Mouse (Mus musculus) heart, adult 18-20 months (tissue): ENCODE data around the gene Ankrd23. TPM values are rescaled to one million over a fixed set of nuclear protein-coding genes. Genes with fewer than 3 reads are reported as not detected.

Experiments
- DNase-seq, 2 experiments: peaks; one replicate each; pipeline ENCODE4 v3.0.0; 2021 to 2022; ENCODE audit warnings: mixed read lengths in 1 of 2
- microRNA-seq, 2 experiments: library from miRNA; unstranded; fragments of <30 nt; microRNA quantifications; one replicate each; pipeline ENCODE4 v1.2.0; 2022
- total RNA-seq, 2 experiments: library from RNA; stranded (reverse); gene quantifications; 2 replicates each; pipeline ENCODE4 v1.2.3; 2021

Ankrd23 gene
- total RNA-seq, 2 experiments from 2014 or later = 315 to 408 TPM

DNA sequence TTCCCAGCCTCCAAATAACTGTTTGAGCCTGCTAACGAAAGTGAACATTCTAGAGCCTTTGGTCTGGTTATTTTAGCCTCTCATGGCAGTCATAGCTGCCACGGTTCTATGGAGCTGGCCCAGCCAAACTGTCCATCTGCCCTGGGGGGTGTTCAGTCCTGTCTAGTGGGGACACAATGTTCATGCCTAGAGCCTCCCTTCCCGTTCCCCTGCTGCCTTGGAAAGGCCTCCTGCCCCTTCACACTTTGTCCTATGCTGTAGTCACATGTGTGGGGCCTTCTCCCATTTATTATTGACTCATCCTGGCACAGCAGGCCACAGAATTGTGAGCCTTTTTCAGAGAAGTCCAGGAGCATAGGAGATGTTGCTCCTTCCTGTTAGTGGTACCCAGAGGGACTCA, 18.4 kb downstream of the Ankrd23 start:
- peak in 1 of 2 experiments; percentile 36 for DNase-seq

DNA sequence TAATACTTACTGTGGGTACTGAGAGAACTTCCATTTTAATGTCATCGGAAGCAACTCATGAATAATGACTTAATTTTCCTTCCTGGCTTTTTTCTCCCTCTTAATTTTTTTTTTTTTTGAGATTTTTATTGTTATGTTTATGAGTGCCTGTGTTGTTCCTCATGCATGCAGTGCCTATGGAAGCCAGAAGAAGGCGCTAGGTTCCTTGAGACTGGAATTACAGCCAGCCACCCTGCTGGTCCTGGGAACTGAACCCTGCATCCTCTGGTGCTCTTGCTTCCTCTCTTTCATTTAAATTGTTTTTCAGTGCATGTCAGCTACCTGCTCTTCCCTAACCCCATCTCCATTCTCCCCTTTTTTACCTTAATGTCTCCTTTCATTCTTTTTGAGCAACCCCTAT, 23.0 kb downstream of the Ankrd23 start:
- no peak for DNase-seq

DNA sequence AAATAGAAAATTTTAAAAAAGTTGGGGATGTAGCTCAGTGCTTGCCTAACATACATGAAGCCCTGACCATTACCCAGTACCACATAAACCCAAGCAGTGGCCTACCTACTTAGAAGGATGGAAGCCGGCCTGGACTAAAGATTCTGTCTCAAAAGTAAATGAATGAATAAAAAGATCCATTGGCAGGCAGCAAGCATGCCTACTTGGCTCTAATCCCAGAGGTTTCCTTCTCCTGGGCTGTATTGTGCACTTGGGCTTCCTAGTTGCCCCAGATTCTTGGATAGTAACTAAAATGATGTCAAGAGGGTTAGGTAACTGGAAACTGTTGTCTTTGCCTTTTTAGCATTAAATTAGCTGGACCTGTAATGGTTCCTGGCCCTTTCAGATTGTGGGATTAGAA, 23.4 kb downstream of the Ankrd23 start:
- no peak for DNase-seq

DNA sequence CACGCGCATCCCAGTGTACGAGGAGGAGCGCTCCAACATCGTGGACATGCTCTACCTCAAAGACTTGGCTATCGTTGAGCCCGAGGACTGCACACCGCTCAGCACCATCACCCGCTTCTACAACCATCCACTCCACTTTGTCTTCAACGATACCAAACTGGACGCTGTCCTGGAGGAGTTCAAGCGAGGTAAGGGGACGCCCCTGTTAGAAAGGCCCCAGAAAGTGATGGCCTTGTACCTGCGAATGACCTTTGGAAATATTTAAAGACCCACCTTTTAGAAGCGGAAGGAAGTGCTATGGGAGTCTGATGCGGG, 23.8 kb downstream of the Ankrd23 start:
- DNase-seq = no peak

DNA sequence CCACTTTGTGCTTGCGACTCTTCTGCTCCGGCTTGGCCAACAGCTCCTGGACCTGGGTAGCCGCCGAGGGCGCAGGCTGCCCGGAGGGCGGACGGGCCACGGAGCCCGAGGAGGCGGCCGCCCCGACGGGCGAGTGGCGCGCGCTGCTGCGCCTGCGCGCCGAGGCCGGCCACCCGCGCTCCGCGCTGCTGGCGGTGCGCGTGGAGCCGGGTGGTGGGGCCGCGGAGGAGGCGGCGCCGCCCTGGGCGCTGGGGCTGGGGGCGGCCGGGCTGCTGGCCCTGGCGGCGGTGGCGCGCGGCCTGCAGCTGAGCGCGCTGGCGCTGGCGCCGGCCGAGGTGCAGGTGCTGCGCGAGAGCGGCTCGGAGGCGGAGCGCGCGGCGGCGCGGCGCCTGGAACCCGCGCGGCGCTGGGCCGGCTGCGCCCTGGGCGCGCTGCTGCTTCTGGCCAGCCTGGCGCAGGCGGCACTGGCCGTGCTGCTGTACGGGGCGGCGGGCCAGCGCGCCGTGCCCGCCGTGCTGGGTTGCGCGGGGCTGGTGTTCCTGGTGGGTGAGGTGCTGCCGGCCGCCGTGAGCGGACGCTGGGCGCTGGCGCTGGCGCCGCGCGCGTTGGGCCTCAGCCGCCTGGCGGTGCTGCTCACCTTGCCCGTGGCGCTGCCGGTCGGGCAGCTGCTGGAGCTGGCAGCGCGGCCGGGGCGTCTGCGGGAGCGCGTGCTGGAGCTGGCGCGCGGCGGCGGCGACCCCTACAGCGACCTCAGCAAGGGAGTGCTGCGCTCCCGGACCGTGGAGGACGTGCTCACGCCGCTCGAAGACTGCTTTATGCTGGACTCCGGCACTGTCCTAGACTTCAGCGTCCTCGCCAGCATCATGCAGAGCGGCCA, 24.4 kb downstream of the Ankrd23 start:
- DNase-seq = peak; percentile 48 to 55

DNA sequence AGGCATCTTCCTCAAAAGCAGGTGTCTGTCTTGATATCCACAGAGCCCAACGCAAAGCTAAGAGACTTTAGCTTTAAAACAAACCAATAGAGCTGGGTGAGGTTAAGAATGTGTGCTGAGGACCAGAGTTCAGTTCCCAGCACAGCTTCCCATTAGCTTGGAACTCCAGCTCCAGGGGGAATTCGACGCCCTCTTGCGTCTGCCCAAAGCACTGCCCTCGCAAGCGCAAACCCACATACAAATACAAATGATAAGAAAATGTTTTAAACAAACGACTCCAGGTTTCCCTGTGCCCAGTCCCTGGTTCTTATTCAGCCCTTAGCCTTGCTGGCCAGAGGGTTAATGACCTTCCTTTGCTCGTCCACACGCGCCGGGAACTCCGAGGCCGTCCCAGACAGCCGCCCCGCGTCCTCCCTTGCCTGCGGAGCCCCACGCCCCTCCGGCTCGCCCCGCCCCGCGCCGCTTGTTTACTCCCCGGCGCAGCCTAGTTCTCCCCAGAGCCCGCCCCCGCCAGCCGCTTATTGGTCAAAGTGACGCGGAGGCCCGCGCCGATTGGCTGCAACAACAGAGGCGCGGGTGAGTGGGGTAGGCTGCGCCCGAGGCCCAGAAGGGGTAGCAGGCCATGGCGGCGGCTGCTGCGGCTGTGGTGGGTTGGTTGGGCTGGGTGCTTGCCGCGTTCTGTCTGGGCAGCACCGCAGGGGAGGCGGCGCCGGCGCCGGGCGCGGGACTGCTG, 25.2 kb downstream of the Ankrd23 start, which contains the start of gene Cnnm3:
Gene Cnnm3, plus strand, starts transcription at position 579 of the 733 bp plus-strand sequence.
- peak; percentile 100 for DNase-seq

DNA sequence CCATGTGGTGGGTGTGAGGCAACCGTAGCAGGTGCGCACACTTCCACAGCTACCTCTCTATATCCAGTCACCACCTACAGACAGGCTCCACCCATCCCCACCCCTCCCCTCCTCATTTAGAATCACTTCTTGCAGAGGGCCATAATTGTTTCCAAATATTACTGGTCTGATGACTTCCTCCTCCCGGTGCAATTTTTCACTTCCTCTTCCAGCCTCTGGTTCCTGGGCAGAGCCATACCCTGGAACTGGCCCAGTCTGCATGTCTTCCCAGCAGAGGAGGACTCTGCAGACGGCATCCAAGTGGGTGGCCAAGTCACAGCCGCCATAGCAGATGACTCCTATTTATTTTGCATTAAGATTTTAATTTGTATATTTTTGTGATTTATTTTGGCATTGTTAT, 28.4 kb downstream of the Ankrd23 start:
- peak in 1 of 2 experiments; percentile 63 for DNase-seq

DNA sequence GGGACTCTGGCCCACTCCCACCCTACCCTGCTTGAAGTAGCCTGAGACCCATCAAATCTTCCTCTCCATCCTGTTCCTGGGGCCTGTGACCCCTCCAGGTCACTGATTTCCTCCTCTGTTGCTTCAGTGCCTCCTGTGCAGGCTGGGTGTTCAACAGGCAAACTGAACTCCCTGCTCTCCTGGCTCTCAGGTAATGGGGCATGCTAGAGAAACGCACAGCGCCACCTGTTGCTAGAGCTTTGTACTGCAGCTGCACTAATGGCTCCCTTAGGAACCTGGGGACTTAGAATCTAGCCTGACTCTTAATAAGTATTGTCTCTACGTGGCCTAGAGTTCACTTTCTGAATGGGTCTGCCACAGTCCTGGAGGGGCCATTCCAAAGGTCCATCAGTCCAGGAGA, 35.4 kb downstream of the Ankrd23 start:
- DNase-seq = peak; percentile 63 to 88

DNA sequence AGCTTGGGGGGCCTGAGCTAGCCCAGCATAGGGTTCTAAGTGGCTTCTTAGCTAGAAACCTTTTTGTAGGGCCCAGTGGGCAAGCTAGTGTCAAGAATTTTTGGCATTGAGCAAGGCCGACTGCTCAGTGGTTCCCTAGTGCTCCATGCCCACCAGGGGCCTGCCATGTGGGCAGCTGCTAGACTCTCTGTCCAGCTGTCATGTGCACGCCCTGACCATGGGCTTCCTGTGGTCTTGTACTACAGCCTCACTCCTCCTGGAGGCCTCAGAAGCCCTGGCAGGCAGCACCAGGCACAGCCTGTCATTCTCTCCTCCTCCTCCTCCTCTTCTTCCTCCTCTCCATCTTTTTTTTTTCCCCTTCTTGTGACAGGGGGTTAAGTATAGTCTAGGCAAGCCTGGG, 39.4 kb downstream of the Ankrd23 start:
- no peak for DNase-seq

DNA sequence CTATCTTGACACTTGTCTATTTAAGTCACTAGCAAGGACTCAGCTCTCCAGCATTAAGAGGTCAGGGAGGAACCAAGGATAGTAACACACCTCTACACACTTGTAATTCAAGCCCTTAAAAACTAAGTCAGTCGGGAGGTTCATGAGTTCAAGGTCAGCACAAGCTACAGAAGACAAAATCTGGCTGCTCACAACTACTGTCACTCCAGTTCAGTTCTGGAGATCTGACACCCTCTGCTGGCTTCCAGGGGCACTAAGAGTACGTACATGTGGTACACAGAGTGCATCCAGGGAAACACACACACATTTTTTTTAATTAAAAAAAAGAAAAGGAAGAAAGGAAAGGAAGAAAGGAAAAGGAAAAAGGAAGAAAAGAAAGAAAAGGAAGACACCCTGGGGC, 40.0 kb downstream of the Ankrd23 start:
- DNase-seq = no peak

DNA sequence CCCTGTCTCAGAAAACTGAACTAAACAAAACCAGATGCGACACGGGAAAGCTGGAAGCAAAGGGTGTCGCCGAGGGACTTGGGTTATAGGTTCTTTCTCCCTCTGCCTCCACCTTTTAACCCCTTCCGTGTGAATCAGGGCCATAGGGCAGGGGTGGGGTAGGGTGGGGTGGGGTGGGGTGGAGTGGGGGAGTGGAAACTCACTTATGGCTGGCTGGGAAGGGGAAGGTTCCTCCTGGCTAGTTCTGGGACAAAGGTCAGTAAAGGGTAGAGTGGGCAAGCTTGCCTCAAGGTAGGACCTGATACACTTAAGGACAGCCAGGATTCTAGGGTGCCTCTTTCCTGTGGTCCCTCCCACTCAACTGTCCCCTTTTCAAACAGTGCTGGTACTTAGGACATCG, 43.4 kb downstream of the Ankrd23 start:
- no peak for DNase-seq

DNA sequence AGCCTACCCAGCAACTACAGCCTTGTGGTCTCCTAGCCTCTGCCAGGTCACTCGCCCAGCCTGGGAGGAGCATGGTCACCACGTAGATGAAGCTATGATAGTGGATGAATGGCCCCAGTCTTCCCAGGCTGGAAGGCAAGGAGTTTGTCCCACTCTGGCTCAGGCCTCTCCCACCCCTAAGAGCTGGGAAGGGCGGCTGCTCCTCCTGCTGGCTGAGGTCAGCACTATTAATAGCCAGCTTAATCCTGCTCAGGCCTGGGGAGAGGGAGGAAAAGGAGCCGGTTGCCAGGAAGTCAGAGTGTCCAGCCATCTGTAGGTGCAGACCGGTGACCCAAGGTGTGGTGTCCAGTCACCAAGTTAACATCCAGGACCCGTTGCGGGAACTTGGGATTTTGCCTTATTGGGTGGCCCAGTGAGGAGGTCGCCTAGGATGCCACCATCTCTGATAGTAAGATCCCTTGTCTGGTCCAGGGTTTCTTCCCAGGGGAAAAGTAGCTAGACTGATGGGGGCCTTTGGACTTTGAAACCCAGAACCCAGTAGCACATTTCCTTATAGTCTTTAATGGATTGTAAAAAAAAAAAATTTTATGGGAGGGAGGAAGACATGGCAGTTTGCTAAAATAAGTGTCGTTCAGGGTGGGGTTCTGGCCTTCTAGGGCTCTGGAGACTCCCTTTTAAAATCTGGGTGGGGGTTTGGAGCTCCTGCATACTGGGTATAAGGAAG, 44.1 kb downstream of the Ankrd23 start:
- peak; percentile 75 to 80 for DNase-seq

DNA sequence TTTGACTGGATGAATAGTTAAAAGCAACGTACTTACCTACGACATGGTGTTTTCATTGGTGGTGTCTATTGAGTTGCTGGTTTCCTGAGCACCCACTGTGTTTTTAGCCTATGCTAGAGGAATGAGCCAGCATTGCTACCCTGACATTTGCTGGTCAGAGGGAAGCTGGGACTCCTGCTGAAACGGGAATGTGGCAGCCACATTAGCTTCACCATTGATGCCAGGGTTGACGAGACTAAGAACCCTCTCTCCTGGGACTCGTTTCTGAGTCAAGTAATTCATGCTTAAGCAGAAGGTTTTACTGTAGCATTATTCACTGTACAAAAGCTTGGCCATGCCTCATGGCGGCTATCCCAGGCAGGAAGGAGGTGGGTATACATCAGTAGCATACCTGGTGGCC, 47.0 kb downstream of the Ankrd23 start:
- DNase-seq = no peak

DNA sequence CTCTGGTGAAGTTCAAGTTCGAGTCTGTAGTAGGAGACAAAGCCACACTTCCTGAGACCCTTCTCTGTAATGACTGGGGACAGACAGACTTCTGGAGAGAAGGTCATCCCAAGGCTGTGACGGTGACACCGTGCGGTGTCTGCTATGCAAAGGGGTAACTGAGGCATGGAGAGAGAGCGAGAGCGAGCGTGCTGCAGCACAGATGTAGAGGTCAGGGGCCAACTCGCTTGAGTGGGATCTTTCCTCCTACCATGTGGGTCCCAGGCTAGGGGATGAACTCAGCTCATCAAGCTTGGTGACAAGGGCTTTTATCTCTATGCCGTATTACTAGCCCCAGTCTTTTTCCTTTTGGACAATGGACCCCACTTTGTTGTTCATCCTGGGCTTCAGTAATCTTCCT, 49.6 kb downstream of the Ankrd23 start:
- DNase-seq = no peak

DNA sequence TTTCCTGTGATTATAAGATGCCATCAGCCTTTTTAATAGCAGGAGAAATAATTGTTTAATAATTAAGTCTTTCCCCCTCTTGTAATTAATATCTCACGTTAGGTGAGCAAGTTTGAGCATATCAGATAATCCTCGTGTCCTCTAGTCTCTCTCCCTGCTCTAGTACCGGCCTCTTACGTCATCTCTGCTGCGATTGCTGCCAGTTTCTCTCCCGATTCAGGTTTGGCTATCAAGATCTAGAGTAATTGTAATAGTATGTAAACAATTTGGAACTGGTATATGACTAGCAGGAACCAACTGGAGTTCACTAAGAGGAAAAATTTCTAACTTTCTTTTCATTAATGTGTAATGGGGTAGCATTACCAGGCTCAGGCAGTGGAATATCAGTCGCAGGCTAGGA, 51.6 kb downstream of the Ankrd23 start:
- DNase-seq = no peak

DNA sequence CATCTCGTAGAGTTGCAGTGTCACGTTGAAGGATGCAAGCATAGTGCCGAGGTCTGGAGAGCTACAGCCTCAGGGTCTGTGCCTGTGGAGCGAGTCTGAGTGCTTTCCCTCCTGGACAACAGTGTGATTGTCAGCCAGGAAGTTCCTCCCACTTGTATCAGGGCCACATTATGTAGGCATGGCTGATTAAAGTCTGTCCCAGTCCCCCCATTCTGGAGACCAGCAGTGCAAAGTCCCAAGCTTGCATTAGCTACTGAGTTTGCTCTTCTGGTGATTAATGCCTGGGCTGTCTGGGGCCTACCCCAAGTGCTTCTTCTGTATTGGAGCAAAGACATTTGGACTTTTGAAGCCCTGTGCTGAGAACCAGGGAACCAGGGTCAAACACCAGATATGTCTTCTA, 52.9 kb downstream of the Ankrd23 start:
- DNase-seq = no peak

Small RNAs within 50 kb of the gene (microRNA-seq; reads per million reads assigned to microRNA genes)
- gene Gm47280 = 0 reads per million in 2 experiments

Other genes starting within 250 kb of the Ankrd23 start
- 10 to 100 TPM; 10.8 to 12.7 TPM for gene Arid5a, start 229.2 kb downstream of the Ankrd23 start, total RNA-seq
- gene Kansl3, start 167.7 kb downstream of the Ankrd23 start, total RNA-seq = 10 to 100 TPM; 55.4 to 62.3 TPM
- gene Fer1l5, start 164.6 kb downstream of the Ankrd23 start, total RNA-seq = not detected
- gene Lman2l, start 91.6 kb downstream of the Ankrd23 start, total RNA-seq = 10 to 100 TPM; 26.8 to 29.5 TPM
- 1 to 10 TPM; 3.8 to 4.3 TPM for gene Cnnm4, start 65.3 kb downstream of the Ankrd23 start, total RNA-seq
- gene Cnnm3, start 25.0 kb downstream of the Ankrd23 start, total RNA-seq = 10 to 100 TPM; 13.1 to 16.6 TPM
- gene Gm42417, start 2.5 kb upstream of the Ankrd23 start, total RNA-seq = 100 to 1,000 TPM; 174 to 267 TPM
- gene Ankrd39, start 10.6 kb upstream of the Ankrd23 start, total RNA-seq = 1 to 10 TPM; 5.8 to 6.2 TPM
- gene Sema4c, start 21.5 kb upstream of the Ankrd23 start, total RNA-seq = 10 to 100 TPM in 1 of 2 experiments, 1 to 10 TPM in 1; 9.2 to 10.4 TPM
- under 1 TPM in 1 of 2 experiments, not detected in 1; 0.42 TPM for gene Fam178b, start 146.3 kb upstream of the Ankrd23 start, total RNA-seq
- 1,000 to 10,000 TPM; 2,045 to 2,202 TPM for gene Cox5b, start 154.6 kb upstream of the Ankrd23 start, total RNA-seq
- not detected for gene 4933424G06Rik, start 173.3 kb upstream of the Ankrd23 start, total RNA-seq
- gene Actr1b, start 177.5 kb upstream of the Ankrd23 start, total RNA-seq = 100 to 1,000 TPM in 1 of 2 experiments, 10 to 100 TPM in 1; 93.8 to 101 TPM
- 1 to 10 TPM in 1 of 2 experiments, under 1 TPM in 1; 0.27 to 2.0 TPM for gene Zap70, start 224.9 kb upstream of the Ankrd23 start, total RNA-seq